Mouse (Mus musculus): ENCODE measurements around the gene Ngdn. TPM values are rescaled to one million over a fixed set of nuclear protein-coding genes. Genes with fewer than 3 reads are reported as not detected.
A peak's percentile ranks its signal among the peaks of the same experiment; 100 is the strongest.
"Not testable (repeated sequence)": the region's sequence is repeated elsewhere in the genome, so short reads cannot be mapped to it uniquely, and the experiment has no call there.

Ngdn gene
- polyA plus RNA-seq, 1 experiment from 2014 or later: 61.9 TPM

DNA sequence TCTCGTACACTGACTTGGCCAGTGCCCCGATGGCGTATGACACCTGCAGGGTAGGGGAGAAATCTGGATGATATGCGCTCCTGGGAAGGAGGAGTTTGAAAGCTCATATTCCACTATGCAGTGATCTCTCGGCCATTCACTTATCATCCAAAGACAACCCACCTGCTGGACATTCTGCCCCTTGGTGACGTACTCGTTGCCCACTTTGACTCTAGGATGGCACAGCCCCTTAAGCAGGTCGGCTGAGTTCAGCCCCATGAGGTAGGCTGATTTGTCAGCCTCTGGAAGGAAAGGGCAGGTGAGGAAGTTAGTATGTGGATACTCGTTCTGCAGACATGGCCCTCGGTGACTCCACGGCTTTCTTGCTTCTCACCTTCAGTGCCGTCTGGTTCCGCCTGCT is 26.4 kb upstream of the Ngdn start:
- Histone ChIP-seq H3K4me3 (no peak overlapping the region), H3K4me2 (no peak overlapping the region), H3K36me3 (no peaks in the 10 kb centered on the region), H3K4me1 (replicated peaks) (no peaks in the 10 kb centered on the region), H3K9ac (no peak overlapping the region), H3K27ac (replicated peaks) (no peak overlapping the region), H3K9me3 (no peaks in the 10 kb centered on the region), H3K27me3 (no peaks in the 10 kb centered on the region)
- 91% methylated on average over 13 of the region's 13 CpGs for WGBS
- no peak for ATAC-seq (ENCODE audit: low read depth)

GRCm38 (mm10) chr14:54989886-54990441 is 25.3 kb upstream of the Ngdn start:
- Histone ChIP-seq H3K27me3 (no peaks in the 10 kb centered on the region), H3K9me3 (no peaks in the 10 kb centered on the region), H3K36me3 (no peaks in the 10 kb centered on the region), H3K4me2 (no peak overlapping the region), H3K4me3 (no peak overlapping the region), H3K9ac (no peak overlapping the region), H3K27ac (replicated peaks) (no peak overlapping the region), H3K4me1 (replicated peaks) (peaks cover 8% of the 10 kb centered on the region)
- no peak for ATAC-seq (ENCODE audit: low read depth)
- 90% methylated on average over 8 of the region's 8 CpGs for WGBS

DNA sequence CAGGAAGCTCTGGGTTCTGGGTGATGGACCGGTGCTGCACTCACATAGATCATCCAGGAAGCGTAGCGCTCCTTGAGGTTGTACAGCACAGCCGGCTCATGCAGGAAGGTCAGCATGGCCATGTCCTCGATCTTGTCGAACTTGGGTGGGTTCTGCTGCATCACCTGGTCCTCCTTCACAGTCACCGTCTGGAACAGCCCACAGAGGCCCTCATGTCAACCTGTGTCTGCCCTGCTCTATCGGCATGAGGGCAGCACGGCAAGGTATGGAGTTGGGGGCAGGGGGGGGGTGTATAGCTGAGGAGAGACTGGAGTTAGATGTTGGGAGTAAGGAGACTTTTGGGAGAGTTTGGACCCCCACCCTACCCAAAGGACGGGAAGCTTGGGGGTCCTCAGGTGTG is 23.1 kb upstream of the Ngdn start:
- Histone ChIP-seq H3K4me3 (no peak overlapping the region), H3K36me3 (no peaks in the 10 kb centered on the region), H3K27ac (replicated peaks) (no peak overlapping the region), H3K27me3 (no peaks in the 10 kb centered on the region), H3K4me1 (replicated peaks) (peaks cover 21% of the 10 kb centered on the region), H3K9me3 (no peaks in the 10 kb centered on the region), H3K4me2 (no peak overlapping the region), H3K9ac (no peak overlapping the region)
- ATAC-seq (ENCODE audit: low read depth): no peak
- WGBS: 92% methylated on average over 10 of the region's 10 CpGs

GRCm38 (mm10) chr14:54993636-54994035 is 21.6 kb upstream of the Ngdn start:
- no peaks in the 10 kb centered on the region for H3K27me3 ChIP-seq
- H3K9me3 ChIP-seq: no peaks in the 10 kb centered on the region
- no peak overlapping the region for H3K27ac ChIP-seq (replicated peaks)
- no peak overlapping the region for H3K4me2 ChIP-seq
- H3K4me3 ChIP-seq: no peak overlapping the region
- 77% methylated on average over 10 of the region's 10 CpGs for WGBS
- H3K4me1 ChIP-seq (replicated peaks): peaks cover 21% of the 10 kb centered on the region
- no peak for ATAC-seq (ENCODE audit: low read depth)
- no peak overlapping the region for H3K9ac ChIP-seq
- H3K36me3 ChIP-seq: no peaks in the 10 kb centered on the region

GRCm38 (mm10) chr14:54994136-54994868 is 21.0 kb upstream of the Ngdn start, which contains the start of gene Myh7:
Gene Myh7 (minus strand): TSS chr14:54994626.
- H3K4me3 ChIP-seq: no peak within 1 kb of the TSS
- H3K4me1 ChIP-seq (replicated peaks): peaks cover 21% of the 10 kb centered on the region
- no peaks in the 10 kb centered on the region for H3K9me3 ChIP-seq
- no peaks in the 10 kb centered on the region for H3K27me3 ChIP-seq
- peak within 1 kb of the TSS; percentile 70 for H3K27ac ChIP-seq (replicated peaks)
- no peak for ATAC-seq (ENCODE audit: low read depth)
- no peak within 1 kb of the TSS for H3K9ac ChIP-seq
- WGBS: 60% methylated on average over 11 of the region's 11 CpGs
- H3K4me2 ChIP-seq: no peak within 1 kb of the TSS
- no peaks in the 10 kb centered on the region for H3K36me3 ChIP-seq

DNA sequence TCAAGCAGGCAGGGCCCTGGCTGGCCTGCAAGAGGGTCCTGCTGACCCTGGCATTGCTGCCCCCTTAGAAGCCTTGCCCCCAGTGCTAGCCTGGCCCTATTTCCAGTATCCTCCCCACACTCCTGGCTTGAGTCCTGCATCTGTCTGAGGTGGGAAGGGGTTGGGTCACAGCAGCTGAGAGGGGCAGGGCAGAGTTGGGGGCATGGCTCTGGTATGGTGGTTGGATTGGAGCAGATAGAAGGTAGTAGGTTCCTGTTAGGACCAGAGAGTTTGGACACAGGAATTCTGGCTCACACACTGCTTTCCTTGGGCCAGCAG is 20.4 kb upstream of the Ngdn start:
- ATAC-seq (ENCODE audit: low read depth): peak; percentile 29; the same call in 1 of the 2 replicates
- no peaks in the 10 kb centered on the region for H3K9me3 ChIP-seq
- no peak overlapping the region for H3K9ac ChIP-seq
- peak overlapping the region; percentile 70; the same call in 1 of the 2 replicates for H3K27ac ChIP-seq (replicated peaks)
- peaks cover 21% of the 10 kb centered on the region for H3K4me1 ChIP-seq (replicated peaks)
- no peaks in the 10 kb centered on the region for H3K27me3 ChIP-seq
- H3K4me2 ChIP-seq: no peak overlapping the region
- H3K4me3 ChIP-seq: no peak overlapping the region
- no peaks in the 10 kb centered on the region for H3K36me3 ChIP-seq

DNA sequence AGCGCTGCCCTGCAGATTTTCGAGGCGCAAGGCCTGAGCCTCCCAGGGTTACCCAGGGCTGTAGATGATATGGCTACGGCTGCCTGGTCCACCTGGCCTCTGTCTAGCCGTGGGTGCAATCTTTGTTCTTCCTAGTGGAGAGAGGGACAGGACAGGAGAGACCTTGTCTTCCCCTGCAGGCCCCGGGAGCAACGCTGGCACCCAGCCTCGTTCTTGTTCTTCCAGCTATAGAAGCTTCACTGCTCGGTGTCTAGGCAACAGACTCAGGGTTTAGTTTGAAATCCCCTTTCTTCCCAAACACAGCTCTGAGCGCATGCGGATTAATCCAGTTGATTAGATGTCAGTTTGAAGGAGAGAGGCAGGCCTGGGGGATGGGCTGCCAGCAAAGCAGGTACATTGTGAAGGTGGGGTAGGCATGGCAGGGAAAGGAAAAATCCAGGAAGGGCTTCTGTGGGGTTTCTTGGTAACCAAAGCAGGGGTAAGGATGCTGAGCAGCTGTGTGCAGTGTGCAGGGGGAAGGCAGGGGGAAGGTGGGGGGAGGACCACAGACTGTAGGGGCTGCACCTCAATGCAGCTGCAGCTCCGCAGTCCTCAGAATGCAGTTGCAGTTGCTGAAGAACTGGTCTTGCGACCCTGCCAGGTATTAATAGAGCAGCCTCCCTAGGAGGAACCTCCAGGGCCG is 19.7 kb upstream of the Ngdn start:
- Histone ChIP-seq H3K27me3 (no peaks in the 10 kb centered on the region), H3K9ac (no peak overlapping the region), H3K4me3 (no peak overlapping the region), H3K4me1 (replicated peaks) (peaks cover 21% of the 10 kb centered on the region), H3K36me3 (no peaks in the 10 kb centered on the region), H3K9me3 (no peaks in the 10 kb centered on the region), H3K27ac (replicated peaks) (peak overlapping the region; percentile 70), H3K4me2 (no peak overlapping the region)
- ATAC-seq (ENCODE audit: low read depth): peak; percentile 51
- WGBS: 52% methylated on average over 14 of the region's 14 CpGs

DNA sequence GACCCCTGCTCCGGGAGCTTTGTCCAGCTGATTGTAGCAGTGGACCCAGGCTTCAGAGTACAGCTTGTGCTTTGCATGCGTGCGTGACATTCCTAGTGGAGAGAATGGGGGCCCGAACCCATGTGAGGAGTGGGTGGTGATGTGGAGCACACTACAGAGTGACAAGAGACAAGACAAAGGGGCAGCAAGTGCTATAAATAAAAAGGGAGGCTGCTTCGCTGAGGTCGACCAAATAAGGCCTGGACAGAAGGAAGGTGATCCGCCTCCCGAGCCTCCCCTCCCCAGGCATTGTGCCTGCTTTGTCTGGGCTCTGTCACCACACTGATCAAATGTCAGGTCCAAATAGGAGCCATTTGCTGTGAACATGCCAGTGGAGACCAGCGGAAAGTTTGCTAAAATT is 18.5 kb upstream of the Ngdn start:
- Histone ChIP-seq H3K27ac (replicated peaks) (no peak overlapping the region), H3K9ac (no peak overlapping the region)

GRCm38 (mm10) chr14:54997297-54997696 is 18.0 kb upstream of the Ngdn start:
- H3K4me2 ChIP-seq: no peak overlapping the region
- H3K36me3 ChIP-seq: no peaks in the 10 kb centered on the region
- WGBS: 42% methylated on average over 4 of the region's 4 CpGs
- no peak for ATAC-seq (ENCODE audit: low read depth)
- no peaks in the 10 kb centered on the region for H3K27me3 ChIP-seq
- no peak overlapping the region for H3K4me3 ChIP-seq
- H3K9ac ChIP-seq: no peak overlapping the region
- H3K4me1 ChIP-seq (replicated peaks): peaks cover 21% of the 10 kb centered on the region
- no peak overlapping the region for H3K27ac ChIP-seq (replicated peaks)
- H3K9me3 ChIP-seq: no peaks in the 10 kb centered on the region

More for the DNA sequence above, 18.5 kb upstream of the Ngdn start:
- H3K4me1 ChIP-seq (replicated peaks): peaks cover 21% of the 10 kb centered on the region
- H3K4me3 ChIP-seq: no peak overlapping the region
- H3K9me3 ChIP-seq: no peaks in the 10 kb centered on the region
- H3K36me3 ChIP-seq: no peaks in the 10 kb centered on the region
- no peak overlapping the region for H3K4me2 ChIP-seq
- WGBS: 40% methylated on average over 9 of the region's 9 CpGs
- no peak for ATAC-seq (ENCODE audit: low read depth)
- no peaks in the 10 kb centered on the region for H3K27me3 ChIP-seq

GRCm38 (mm10) chr14:54998680-54999079 is 16.6 kb upstream of the Ngdn start:
- Histone ChIP-seq H3K9me3 (no peaks in the 10 kb centered on the region), H3K36me3 (no peaks in the 10 kb centered on the region), H3K9ac (no peak overlapping the region), H3K27me3 (no peaks in the 10 kb centered on the region), H3K4me2 (no peak overlapping the region), H3K4me1 (replicated peaks) (peaks cover 21% of the 10 kb centered on the region), H3K27ac (replicated peaks) (no peak overlapping the region), H3K4me3 (no peak overlapping the region)
- ATAC-seq (ENCODE audit: low read depth): no peak

DNA sequence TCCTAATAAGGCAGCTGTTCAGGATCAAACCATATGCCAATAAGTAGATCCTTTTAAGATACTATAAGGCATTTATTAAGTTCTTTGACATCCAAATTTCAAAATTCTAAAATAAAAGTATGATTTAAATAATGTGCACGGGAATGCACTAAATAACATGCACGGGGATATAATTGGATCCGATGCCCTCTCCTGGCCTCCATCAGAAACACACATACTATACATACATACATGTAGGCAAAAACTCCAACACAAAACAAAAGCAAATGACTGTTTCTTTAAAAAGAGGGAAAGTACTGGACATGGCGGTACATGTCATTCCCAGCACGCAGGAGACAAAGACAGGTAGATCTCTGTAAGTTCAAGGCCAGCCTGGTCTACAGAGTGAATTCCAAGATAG is 15.4 kb upstream of the Ngdn start:
- H3K4me2 ChIP-seq; H3K27ac ChIP-seq (replicated peaks); ATAC-seq (ENCODE audit: low read depth); H3K36me3 ChIP-seq; H3K9me3 ChIP-seq; H3K9ac ChIP-seq; H3K4me3 ChIP-seq; H3K27me3 ChIP-seq: not testable (repeated sequence)
- peaks cover 21% of the 10 kb centered on the region for H3K4me1 ChIP-seq (replicated peaks)
- WGBS: 88% methylated on average over 5 of the region's 5 CpGs

- Histone ChIP-seq H3K4me3 (no peak overlapping the region), H3K27me3 (no peaks in the 10 kb centered on the region), H3K4me2 (no peak overlapping the region), H3K9ac (no peak overlapping the region), H3K9me3 (no peaks in the 10 kb centered on the region), H3K36me3 (no peaks in the 10 kb centered on the region), H3K27ac (replicated peaks) (no peak overlapping the region), H3K4me1 (replicated peaks) (peaks cover 12% of the 10 kb centered on the region)
- ATAC-seq (ENCODE audit: low read depth): no peak
- WGBS: 86% methylated on average over 6 of the region's 6 CpGs
Measured at GRCm38 (mm10) chr14:55000814-55001213, 14.4 kb upstream of the Ngdn start.

Measured in neural tube, embryonic 13.5 days (tissue).